Mouse (Mus musculus) liver, adult 2 months (tissue): Measurements from ENCODE around the gene Nwd2. TPM values are rescaled to one million over a fixed set of nuclear protein-coding genes. Genes with fewer than 3 reads are reported as not detected.

ENCODE experiments used
- DNase-seq: peaks from one replicate; pipeline ENCODE4 v3.0.0-alpha.2; 2011; ENCODE audit warnings: low read depth, low spot score; ENCODE audit errors: extremely low read depth
- H3K27ac ChIP-seq: fragments of 200-500 bp; replicated peaks from 2 replicates; pipeline ENCODE4 v1.5.1; 2012; ENCODE audit warnings: low read depth, mild to moderate bottlenecking, control low read depth, inconsistent platforms, low read length; ENCODE audit not compliant: insufficient read depth
- H3K27me3 ChIP-seq: fragments of 200-500 bp; 2 replicates; pipeline ENCODE4 v1.6.1; 2012; ENCODE audit warnings: mild to moderate bottlenecking, moderate library complexity, low read length, inconsistent platforms; ENCODE audit not compliant: control insufficient read depth, insufficient read depth
- H3K36me3 ChIP-seq: fragments of 200-500 bp; 2 replicates; pipeline ENCODE4 v1.6.1; 2012; ENCODE audit warnings: low read length, inconsistent platforms; ENCODE audit not compliant: control insufficient read depth, insufficient read depth
- H3K4me1 ChIP-seq: fragments of 200-500 bp; 2 replicates; pipeline ENCODE4 v1.6.1; 2011; ENCODE audit warnings: low read length; ENCODE audit not compliant: control insufficient read depth, insufficient read depth
- H3K4me3 ChIP-seq: fragments of 200-500 bp; 2 replicates; pipeline ENCODE4 v1.5.1; 2011; ENCODE audit warnings: low read depth, mild to moderate bottlenecking, control low read depth, low read length, moderate library complexity; ENCODE audit not compliant: insufficient read depth
- H3K79me2 ChIP-seq: fragments of 200-500 bp; 2 replicates; pipeline ENCODE4 v1.6.1; 2012; ENCODE audit warnings: inconsistent platforms, mild to moderate bottlenecking, low read length, moderate library complexity; ENCODE audit not compliant: control insufficient read depth, insufficient read depth
- H3K9ac ChIP-seq: fragments of 200-500 bp; 2 replicates; pipeline ENCODE4 v1.6.1; 2012; ENCODE audit warnings: low read depth, mild to moderate bottlenecking, control low read depth, inconsistent platforms, low read length
- CTCF ChIP-seq: fragments of 200-500 bp; IDR thresholded peaks from 2 replicates; pipeline ENCODE4 v1.5.1; 2011; ENCODE audit warnings: low read depth, low read length, control low read depth
- POLR2A ChIP-seq: fragments of 200-500 bp; IDR thresholded peaks from 2 replicates; pipeline ENCODE4 v1.6.1; 2011; ENCODE audit warnings: low read length, control low read depth; ENCODE audit not compliant: insufficient read depth; ENCODE audit errors: extremely low read depth
- WGBS: fragments of 180-500 bp; shearing (Covaris S2); methylation state at CpG from one replicate; pipeline ENCODE4 v1.1.7; 2018; 5-methylcytosine and 5-hydroxymethylcytosine counted together
- polyA plus RNA-seq: library from polyadenylated mRNA; depleted of rRNA; stranded (reverse); fragments of >200 nt; gene quantifications from 2 replicates; pipeline ENCODE4 v1.2.3, GENCODE M21; 2012
- total RNA-seq: library from RNA; depleted of rRNA; stranded (reverse); fragments of >200 nt; gene quantifications from 2 replicates; pipeline ENCODE4 v1.2.3, GENCODE M21; 2014

Gene Nwd2
- total and polyA plus RNA-seq, 2 experiments = 0.28 TPM; not detected in 1

DNA sequence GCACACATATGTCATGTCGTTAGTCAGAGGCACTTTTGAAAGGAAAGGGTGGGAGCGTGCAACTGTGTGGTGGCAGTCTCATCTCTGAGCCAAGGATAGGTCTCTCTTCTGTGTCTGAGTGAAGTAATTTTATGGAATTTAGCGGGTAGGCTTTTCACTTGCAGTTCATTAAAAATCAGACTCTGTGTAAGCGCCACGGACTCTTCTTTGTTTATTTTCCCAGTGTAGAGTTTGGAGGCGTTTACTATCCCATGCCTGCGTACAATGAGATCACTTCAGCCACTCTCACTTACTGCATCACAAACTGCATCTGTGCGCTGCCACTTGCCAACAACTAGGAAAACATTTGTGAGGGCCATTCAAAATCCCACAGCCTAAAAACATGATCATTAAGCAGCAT is 118.6 kb downstream of the Nwd2 start:
- TF ChIP-seq CTCF (no peak), POLR2A (no peak)
- Histone ChIP-seq H3K79me2 (no peaks in the 10 kb centered on the region), H3K27ac (no peak overlapping the region), H3K4me1 (no peaks in the 10 kb centered on the region), H3K4me3 (no peak overlapping the region), H3K36me3 (no peaks in the 10 kb centered on the region), H3K27me3 (no peaks in the 10 kb centered on the region), H3K9ac (no peak overlapping the region)
- 62% methylated on average over 8 of the region's 8 CpGs for WGBS
- DNase-seq = no peak

DNA sequence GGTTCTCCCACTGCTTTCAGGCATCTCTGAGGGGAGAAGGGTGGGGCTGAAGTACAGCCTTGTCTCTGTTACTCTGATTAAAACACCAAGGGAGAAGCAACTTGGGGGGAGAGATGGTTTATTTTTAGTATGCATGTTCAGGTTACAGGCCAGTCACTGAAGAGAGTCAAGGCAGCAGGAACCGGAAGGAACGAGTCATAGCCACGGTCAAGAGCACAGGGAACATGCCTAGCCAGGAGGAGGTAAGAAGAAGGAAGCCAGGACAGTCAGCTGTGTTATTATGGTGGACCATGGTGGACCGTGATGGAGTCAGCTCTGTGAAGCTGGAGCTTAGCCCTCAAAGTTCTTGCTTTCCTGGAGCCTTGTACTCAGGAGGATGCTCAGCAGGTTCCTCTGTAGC is 119.3 kb downstream of the Nwd2 start:
- Histone ChIP-seq H3K36me3 (no peaks in the 10 kb centered on the region), H3K4me3 (no peak overlapping the region), H3K9ac (no peak overlapping the region), H3K4me1 (no peaks in the 10 kb centered on the region), H3K27me3 (no peaks in the 10 kb centered on the region), H3K27ac (no peak overlapping the region), H3K79me2 (no peaks in the 10 kb centered on the region)
- 75% methylated on average over 4 of the region's 4 CpGs for WGBS
- DNase-seq = no peak
- TF ChIP-seq POLR2A = no peak
- no peak for TF ChIP-seq CTCF

DNA sequence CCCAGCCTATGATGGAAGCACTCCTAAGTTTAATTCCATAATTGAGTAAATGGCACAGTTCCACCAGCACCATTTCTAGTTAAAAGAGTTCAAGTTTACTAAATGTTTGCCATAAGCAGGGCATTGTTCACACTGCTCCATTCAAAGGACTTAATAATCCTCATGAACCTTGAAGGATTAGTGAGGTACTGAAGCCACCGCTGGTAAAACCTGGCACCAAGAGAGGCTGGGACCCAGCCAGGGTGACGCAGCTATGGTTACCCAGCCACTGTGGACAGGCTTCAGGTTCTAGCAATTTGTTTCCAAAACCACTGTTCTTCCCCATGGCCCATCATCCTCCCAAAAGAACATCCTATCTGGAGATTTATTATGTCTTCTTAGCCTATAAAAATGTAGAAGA is 124.1 kb downstream of the Nwd2 start:
- DNase-seq = no peak
- Histone ChIP-seq H3K27me3 (no peaks in the 10 kb centered on the region), H3K4me3 (no peak overlapping the region), H3K9ac (no peak overlapping the region), H3K27ac (no peak overlapping the region), H3K79me2 (no peaks in the 10 kb centered on the region), H3K36me3 (no peaks in the 10 kb centered on the region), H3K4me1 (no peaks in the 10 kb centered on the region)
- no peak for TF ChIP-seq CTCF
- TF ChIP-seq POLR2A = no peak
- 88% methylated on average over 2 of the region's 2 CpGs for WGBS

DNA sequence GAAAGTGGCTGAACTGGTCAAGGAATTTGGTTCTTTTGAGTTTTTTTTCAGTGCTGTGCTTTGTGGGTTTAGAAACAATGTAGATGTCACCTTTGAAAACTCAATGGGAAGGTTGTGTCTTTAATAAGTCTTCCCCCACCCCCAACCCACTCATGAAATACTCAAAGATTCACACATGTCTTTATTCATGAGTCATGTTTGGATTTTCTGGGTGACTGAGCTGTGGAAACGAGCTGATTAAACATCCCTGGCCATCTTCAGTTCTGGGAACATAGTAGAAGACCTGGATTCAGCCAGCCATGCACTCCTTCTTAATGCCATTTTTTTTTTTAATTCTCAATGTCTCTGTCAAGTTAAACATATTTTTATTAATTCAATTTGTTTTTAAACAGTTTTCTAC is 124.7 kb downstream of the Nwd2 start:
- WGBS = 80% methylated on average over 1 of the region's 1 CpGs
- Histone ChIP-seq H3K9ac (no peak overlapping the region), H3K27ac (no peak overlapping the region), H3K4me1 (no peaks in the 10 kb centered on the region), H3K79me2 (no peaks in the 10 kb centered on the region), H3K4me3 (no peak overlapping the region), H3K36me3 (no peaks in the 10 kb centered on the region), H3K27me3 (no peaks in the 10 kb centered on the region)
- DNase-seq = no peak
- no peak for TF ChIP-seq POLR2A
- no peak for TF ChIP-seq CTCF

DNA sequence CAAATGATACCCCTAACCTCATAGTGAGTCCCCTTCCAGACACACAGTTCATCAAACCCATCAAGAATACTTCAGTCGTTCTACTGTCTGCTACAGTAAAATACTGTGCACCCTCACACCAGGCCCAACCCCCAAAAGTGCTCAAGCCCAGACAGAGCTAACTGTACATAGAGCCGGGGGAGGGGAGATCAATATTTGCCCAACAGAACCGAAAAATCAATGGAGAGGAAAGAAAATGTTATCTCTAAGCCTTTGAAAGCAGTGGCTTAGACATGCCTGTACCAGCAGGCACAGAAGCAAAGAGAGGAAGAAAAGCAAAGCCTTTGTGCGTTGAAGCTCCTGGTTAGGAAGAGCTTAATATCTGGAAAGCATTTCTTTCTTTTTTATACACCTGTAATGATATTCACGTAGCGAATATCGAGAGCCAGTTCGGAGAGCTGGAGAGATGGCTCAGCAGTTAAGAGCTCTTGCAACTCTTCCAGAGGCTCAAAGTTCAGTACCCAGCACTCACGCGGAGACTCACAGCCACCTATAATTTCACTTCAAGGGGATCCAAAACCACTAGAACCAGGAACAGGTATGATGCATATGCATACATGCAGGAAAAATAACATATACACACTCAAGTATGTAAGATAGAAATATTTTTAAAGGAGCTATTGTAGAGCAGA is 139.4 kb downstream of the Nwd2 start:
- peak overlapping the region; percentile 35; the same call in 1 of the 2 replicates for H3K4me3 ChIP-seq
- H3K36me3 ChIP-seq = no peaks in the 10 kb centered on the region
- H3K27ac ChIP-seq = peak overlapping the region; percentile 51
- peak; percentile 92 for DNase-seq
- H3K27me3 ChIP-seq = no peaks in the 10 kb centered on the region
- no peaks in the 10 kb centered on the region for H3K79me2 ChIP-seq
- H3K9ac ChIP-seq = peak overlapping the region; percentile 53
- H3K4me1 ChIP-seq = peaks cover 9% of the 10 kb centered on the region
- 28% methylated on average over 10 of the region's 10 CpGs for WGBS
- TF ChIP-seq CTCF = no peak
- no peak for TF ChIP-seq POLR2A

DNA sequence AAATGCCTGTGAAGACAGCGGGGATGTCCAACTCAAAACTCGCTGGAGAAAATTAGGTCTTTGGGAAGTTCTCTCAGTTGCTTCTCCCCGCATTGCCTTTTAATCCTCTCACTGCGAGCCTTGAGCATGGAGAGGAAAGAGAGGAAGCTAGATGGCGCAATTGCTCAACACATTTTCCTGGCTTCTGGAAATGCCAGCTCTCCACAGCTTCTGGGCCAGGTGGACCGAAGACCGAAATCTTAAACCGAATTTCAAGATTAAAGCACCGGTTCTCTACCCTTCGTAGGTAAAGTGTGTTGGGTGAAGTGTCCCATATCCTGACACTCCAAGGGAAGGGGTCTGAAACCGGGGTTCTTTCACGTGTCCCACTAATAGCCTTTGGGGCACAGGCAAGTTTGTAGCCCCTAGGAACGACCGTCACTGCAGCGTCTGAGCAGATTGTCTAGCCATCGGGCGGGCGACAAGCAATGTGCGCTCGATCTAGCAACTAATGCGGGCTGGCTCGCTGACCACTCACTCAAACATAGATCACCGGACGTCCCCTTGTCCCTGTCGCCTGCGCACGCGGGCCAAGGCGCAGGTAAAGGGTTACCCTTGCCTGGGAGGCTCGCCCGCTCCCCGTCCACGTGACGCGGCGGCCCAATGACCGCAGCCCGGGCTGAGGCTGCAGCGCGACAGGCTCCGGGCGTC is 163.1 kb downstream of the Nwd2 start, which contains the start of gene 0610040J01Rik:
0610040J01Rik (plus strand) TSS at position 545 of the 690 bp plus-strand sequence.
- WGBS = under 1% methylated on average over 42 of the region's 42 CpGs
- peak within 1 kb of the TSS; percentile 95 for H3K27ac ChIP-seq
- DNase-seq = peak; percentile 86
- peaks cover 8% of the 10 kb centered on the region; the same call in 1 of the 2 replicates for H3K4me1 ChIP-seq
- H3K79me2 ChIP-seq = no peaks in the 10 kb centered on the region; the same call in 1 of the 2 replicates
- H3K36me3 ChIP-seq = no peaks in the 10 kb centered on the region
- TF ChIP-seq CTCF = peak; percentile 71
- peak; percentile 40; the same call in 1 of the 2 replicates for TF ChIP-seq POLR2A
- H3K4me3 ChIP-seq = peak within 1 kb of the TSS; percentile 87
- peak within 1 kb of the TSS; percentile 93 for H3K9ac ChIP-seq
- H3K27me3 ChIP-seq = no peaks in the 10 kb centered on the region
